Mouse (Mus musculus): ENCODE measurements around the gene Cdc6.

GRCm38 (mm10) chr11:98964616-98965415, 57.2 kb downstream of the Cdc6 start:
- no peak for TF ChIP-seq CTCF (IDR thresholded peaks at IDR 0.05; ENCODE audit: low read depth, low read length)
- no peak for TF ChIP-seq POLR2A (IDR thresholded peaks at IDR 0.05; ENCODE audit: insufficient read depth, low read length)

Measured in ES-Bruce4 (cell line).